ENCODE assay signal across 8 mouse cellular contexts in genomic region chr5:129886911-129887636, GRCm38 (mm10). TPM values are rescaled to one million over a fixed set of nuclear protein-coding genes. Genes with fewer than 3 reads are reported as not detected.
DNase-seq lines count a peak whose midpoint lies in the region; ATAC-seq and TF ChIP-seq lines count a peak whose summit lies in the region.

Gene Chchd2, minus strand, starts transcription at chr5:129887470.

- peak within 1 kb of the TSS; percentile 85 for H3K4me3 ChIP-seq in cortical plate, adult 2 months (ENCODE audit: insufficient read depth, low read length)
- H3K4me3 ChIP-seq in megakaryocyte, embryonic 14.5 days (replicated peaks): peak within 1 kb of the TSS; percentile 97

- H3K36me3 ChIP-seq in megakaryocyte, embryonic 14.5 days (replicated peaks; ENCODE audit: low read length): peaks cover 30% of the 10 kb centered on the region

- H3K27me3 ChIP-seq in megakaryocyte, embryonic 14.5 days (replicated peaks): no peaks in the 10 kb centered on the region

- 0 out of 2 replicates have a peak, but pooled peaks cover 3% of the 10 kb centered on the region for H3K9me3 ChIP-seq in megakaryocyte, embryonic 14.5 days

- TF ChIP-seq CTCF in cortical plate, adult 2 months (IDR thresholded peaks at IDR 0.05; ENCODE audit: extremely low read depth, insufficient read depth, low read length): no peak

- H3K4me1 ChIP-seq in cortical plate, adult 2 months (ENCODE audit: control insufficient read depth, insufficient read depth, low read length): no peaks in the 10 kb centered on the region; the same call in 1 of the 2 replicates
- H3K4me1 ChIP-seq in megakaryocyte, embryonic 14.5 days: peaks cover 29% of the 10 kb centered on the region

- peak; percentile 92 for DNase-seq in gastrocnemius, adult 8-10 months (ENCODE audit: low spot score in 2 of 2)
- DNase-seq in hindlimb bud, embryonic 11.5 days (ENCODE audit: extremely low spot score, low read depth, low spot score): peak; percentile 99
- peak; percentile 95 to 96 for DNase-seq in left cerebral cortex, adult 8-10 months (ENCODE audit: low spot score in 2 of 2)
- peak; percentile 96 to 98 for DNase-seq in right cerebral cortex, postnatal 10 days (ENCODE audit: low spot score in 2 of 2)
- DNase-seq in urinary bladder, postnatal 25 days (ENCODE audit: low spot score): peak; percentile 77

- peak within 1 kb of the TSS; percentile 78 for H3K27ac ChIP-seq in cortical plate, adult 2 months (ENCODE audit: insufficient read depth, low read length)

- TF ChIP-seq POLR2A in cortical plate, adult 2 months (IDR thresholded peaks at IDR 0.05; ENCODE audit: extremely low read depth, insufficient read depth, low read length): peak; percentile 95

- peak; percentile 94 for ATAC-seq in activated CD4-positive, CD25-positive, alpha-beta regulatory T cell, adult 4 months

RNA-seq across cellular contexts. Expression of gene Chchd2, which starts in this region (rescaled TPM):
- polyA plus RNA-seq in activated CD4-positive, CD25-positive, alpha-beta regulatory T cell, adult 4 months (2017; shearing (Covaris generic)): 100 to 1,000 TPM; 408 to 480 TPM
- polyA plus RNA-seq in cortical plate, adult 2 months (2012; rRNA removed): 719 and 800 TPM in 2 replicates
- total RNA-seq in gastrocnemius, adult 8-10 months (2022): 100 to 1,000 TPM; 640 to 672 (median 655) TPM
- total RNA-seq in left cerebral cortex, adult 8-10 months (2022): 100 to 1,000 TPM; 416 to 428 (median 423) TPM
- 915 and 1,909 TPM in 2 replicates for polyA plus RNA-seq in megakaryocyte, embryonic 14.5 days (2012; ENCODE audit: insufficient read depth, low replicate concordance)

Comparison
In these comparisons a context has a peak if more than half of its experiments do, and no peak if none do; other contexts are left out.
1. Peak in every context shown above with its lines: DNase-seq, ATAC-seq, H3K4me3 ChIP-seq and H3K27ac ChIP-seq.